Mouse (Mus musculus) liver, adult 10 weeks (tissue): ENCODE results near the gene Coa3. TPM values are rescaled to one million over a fixed set of nuclear protein-coding genes. Genes with fewer than 3 reads are reported as not detected.

Experiments used
- polyA plus RNA-seq: library from polyadenylated mRNA; stranded (reverse); fragments of 350-450 nt; fragmentation: Illumina TruSeq; extraction: RNeasy Lipid Tissue Mini Kit (QIAGEN cat#74804); gene quantifications from one replicate; pipeline ENCODE4 v1.2.3, GENCODE M21; 2014; ENCODE audit warnings: low read depth, low replicate concordance

Coa3 gene
- polyA plus RNA-seq: 11.5 TPM

GRCm38 (mm10) chr11:101278223-101279192 lies at the start of gene Coa3, which contains the start of gene Cntd1:
TSS of gene Coa3 (minus strand) at chr11:101279114.
TSS of gene Cntd1 (plus strand) at chr11:101279012.

GRCm38 (mm10) chr11:101324763-101325162 lies 45.8 kb upstream of the Coa3 start, which contains the start of gene Aoc2:
TSS of gene Aoc2 (plus strand) at chr11:101325063.

GRCm38 (mm10) chr11:101315665-101316500 lies 37.0 kb upstream of the Coa3 start, which contains the start of gene Psme3:
TSS of gene Psme3 (plus strand) at chr11:101316213.

GRCm38 (mm10) chr11:101302004-101302798 lies 23.3 kb upstream of the Coa3 start, which contains the start of gene Becn1:
TSS of gene Becn1 (minus strand) at chr11:101302286.

GRCm38 (mm10) chr11:101259948-101260825 lies 18.7 kb downstream of the Coa3 start, which contains the start of gene Wnk4:
TSS of gene Wnk4 (plus strand) at chr11:101260567.

GRCm38 (mm10) chr11:101253613-101254389 lies 25.1 kb downstream of the Coa3 start, which contains the start of gene Vps25:
TSS of gene Vps25 (plus strand) at chr11:101253707.

GRCm38 (mm10) chr11:101245855-101246701 lies 32.8 kb downstream of the Coa3 start, which contains the start of gene Ramp2:
TSS of gene Ramp2 (plus strand) at chr11:101246028.

Other genes starting within 250 kb of the Coa3 start
- gene Naglu, start 209.1 kb downstream of the Coa3 start, polyA plus RNA-seq: 1.4 TPM
- not detected for gene Hsd17b1, start 200.7 kb downstream of the Coa3 start, polyA plus RNA-seq
- 11.6 TPM for gene Coasy, start 196.5 kb downstream of the Coa3 start, polyA plus RNA-seq
- gene Mlx, start 191.8 kb downstream of the Coa3 start, polyA plus RNA-seq: 40.8 TPM
- gene Psmc3ip, start 183.7 kb downstream of the Coa3 start, polyA plus RNA-seq: not detected
- gene Retreg3, start 159.2 kb downstream of the Coa3 start, polyA plus RNA-seq: 43.4 TPM
- gene Tubg1, start 159.2 kb downstream of the Coa3 start, polyA plus RNA-seq: 1.6 TPM
- gene Tubg2, start 123.2 kb downstream of the Coa3 start, polyA plus RNA-seq: not detected
- gene Cntnap1, start 108.6 kb downstream of the Coa3 start, polyA plus RNA-seq: 0.08 TPM
- not detected for gene Plekhh3, start 107.8 kb downstream of the Coa3 start, polyA plus RNA-seq
- gene Ccr10, start 103.7 kb downstream of the Coa3 start, polyA plus RNA-seq: not detected
- 6.2 TPM for gene Ezh1, start 52.7 kb downstream of the Coa3 start, polyA plus RNA-seq
- 4.4 TPM for gene Ramp2, start 33.1 kb downstream of the Coa3 start, polyA plus RNA-seq
- gene Vps25, start 25.4 kb downstream of the Coa3 start, polyA plus RNA-seq: 82.1 TPM
- not detected for gene Wnk4, start 18.5 kb downstream of the Coa3 start, polyA plus RNA-seq
- gene Cntd1, start 102 bp downstream of the Coa3 start, polyA plus RNA-seq: not detected
- gene Becn1, start 23.2 kb upstream of the Coa3 start, polyA plus RNA-seq: 49.8 TPM
- 96.3 TPM for gene Psme3, start 37.1 kb upstream of the Coa3 start, polyA plus RNA-seq
- not detected for gene Aoc2, start 45.9 kb upstream of the Coa3 start, polyA plus RNA-seq
- 0.16 TPM for gene Aoc3, start 51.5 kb upstream of the Coa3 start, polyA plus RNA-seq
- 315 TPM for gene G6pc, start 88.4 kb upstream of the Coa3 start, polyA plus RNA-seq
- gene Aarsd1, start 138.5 kb upstream of the Coa3 start, polyA plus RNA-seq: 5.7 TPM
- gene Gm27029, start 145.7 kb upstream of the Coa3 start, polyA plus RNA-seq: 0.95 TPM
- 1.6 TPM for gene Rundc1, start 146.0 kb upstream of the Coa3 start, polyA plus RNA-seq
- not detected for gene Ptges3l, start 146.2 kb upstream of the Coa3 start, polyA plus RNA-seq
- gene Rpl27, start 163.2 kb upstream of the Coa3 start, polyA plus RNA-seq: 30.0 TPM
- 3.8 TPM for gene Ifi35, start 169.3 kb upstream of the Coa3 start, polyA plus RNA-seq
- 10.8 TPM for gene Rnd2, start 185.9 kb upstream of the Coa3 start, polyA plus RNA-seq
- gene Vat1, start 187.1 kb upstream of the Coa3 start, polyA plus RNA-seq: 1.9 TPM